Mouse (Mus musculus) midbrain, embryonic 12.5 days (tissue): ENCODE results near the gene 5730596B20Rik. TPM values are rescaled to one million over a fixed set of nuclear protein-coding genes. Genes with fewer than 3 reads are reported as not detected.
A peak's percentile ranks its signal among the peaks of the same experiment; 100 is the strongest.

Source experiments
- ATAC-seq: fragments of 200-750 bp; cut with Nextera tagmentation; 2 replicates; pipeline ENCODE4 v1.8.0; 2017; ENCODE audit warnings: low read depth, moderate TSS enrichment, moderate library complexity; ENCODE audit not compliant: low FRiP score
- H3K27ac ChIP-seq: fragments of 300-500 bp; sonication (generic); replicated peaks from 2 replicates; pipeline ENCODE4 v1.5.1; 2016; ENCODE audit warnings: mild to moderate bottlenecking
- H3K27me3 ChIP-seq: fragments of 300-500 bp; sonication (generic); 2 replicates; pipeline ENCODE4 v1.6.1; 2016; ENCODE audit warnings: mild to moderate bottlenecking
- H3K36me3 ChIP-seq: fragments of 300-500 bp; sonication (generic); 2 replicates; pipeline ENCODE4 v1.6.1; 2016
- H3K4me1 ChIP-seq: fragments of 300-500 bp; sonication (generic); 2 replicates; pipeline ENCODE4 v1.6.1; 2016
- H3K4me2 ChIP-seq: fragments of 300-500 bp; sonication (generic); replicated peaks from 2 replicates; pipeline ENCODE4 v1.6.1; 2016; ENCODE audit warnings: mild to moderate bottlenecking, moderate library complexity
- H3K4me3 ChIP-seq: fragments of 300-500 bp; sonication (generic); 2 replicates; pipeline ENCODE4 v1.5.1; 2016; ENCODE audit warnings: mild to moderate bottlenecking
- H3K9ac ChIP-seq: fragments of 300-500 bp; sonication (generic); replicated peaks from 2 replicates; pipeline ENCODE4 v1.6.1; 2016; ENCODE audit warnings: mild to moderate bottlenecking, moderate library complexity
- H3K9me3 ChIP-seq: fragments of 300-500 bp; sonication (generic); 2 replicates; pipeline ENCODE4 v1.6.1; 2016; ENCODE audit warnings: mild to moderate bottlenecking
- WGBS: fragments of 180-500 bp; shearing (Covaris S2); methylation state at CpG from one replicate; pipeline ENCODE4 v1.1.7; 2016; 5-methylcytosine and 5-hydroxymethylcytosine counted together
- polyA plus RNA-seq: library from polyadenylated mRNA; unstranded; fragments of >200 nt; fragmentation: Nextera tagmentation; extraction: Ambion mirVana; gene quantifications from 2 replicates; pipeline ENCODE4 v1.2.1, GENCODE M21; 2016

Gene 5730596B20Rik
- polyA plus RNA-seq, 1 experiment from 2014 or later, result not detected

DNA sequence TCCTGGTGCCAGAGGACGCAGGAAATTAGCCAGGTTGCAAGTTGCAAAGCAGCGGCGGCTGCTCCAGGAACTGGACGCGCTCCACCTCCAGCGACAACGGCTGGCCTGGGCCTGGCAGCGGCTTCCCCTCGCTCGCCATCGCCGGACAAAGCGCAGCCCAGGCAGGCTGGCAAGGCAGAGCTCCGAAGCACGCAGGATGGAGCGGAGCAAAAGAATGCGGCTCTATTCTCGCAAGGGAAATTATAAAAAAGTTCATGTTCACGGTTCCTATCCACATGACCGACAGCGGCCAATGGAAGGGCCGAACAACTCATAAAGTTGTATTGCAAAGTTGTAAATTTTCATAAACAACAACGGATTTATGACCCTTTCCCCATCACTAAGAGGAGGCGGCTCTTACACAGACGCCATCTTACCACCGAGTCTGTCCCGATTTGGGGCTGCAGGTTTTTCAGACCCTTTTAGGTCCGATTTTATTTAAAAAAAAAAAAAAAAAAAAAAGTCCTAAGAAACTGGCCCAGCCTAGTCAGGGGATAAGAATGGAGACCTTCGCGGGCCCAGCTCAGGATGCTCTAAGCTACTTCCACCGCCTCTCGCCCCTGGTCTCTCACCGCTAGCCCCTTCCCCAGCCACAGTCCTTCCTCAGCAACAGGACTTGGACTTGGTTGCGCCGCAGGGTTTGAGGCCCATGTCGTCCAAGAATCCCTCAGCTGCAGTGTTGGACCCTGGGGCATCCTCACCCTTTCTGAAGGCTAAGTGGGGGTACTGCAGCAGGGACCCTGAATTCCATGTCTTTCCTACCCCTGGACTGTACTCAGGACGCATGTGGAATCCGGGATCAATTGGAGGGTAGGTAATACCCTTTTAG is 36.1 kb downstream of the 5730596B20Rik start, which contains the start of the genes Hoxa3 and Gm28308:
TSS of gene Hoxa3 (minus strand) at position 218 of the 868 bp plus-strand sequence.
TSS of gene Gm28308 (minus strand) at position 221 of the 868 bp plus-strand sequence.
- H3K27me3 ChIP-seq, result peaks cover 98% of the 10 kb centered on the region
- WGBS, result 2% methylated on average over 38 of the region's 38 CpGs
- no peak within 1 kb of the TSS for H3K9ac ChIP-seq
- H3K4me3 ChIP-seq, result no peak within 1 kb of the TSS; the same call in 1 of the 2 replicates
- H3K4me2 ChIP-seq, result no peak within 1 kb of the TSS
- no peak for ATAC-seq
- no peak within 1 kb of the TSS for H3K27ac ChIP-seq
- H3K36me3 ChIP-seq, result no peaks in the 10 kb centered on the region
- H3K4me1 ChIP-seq, result peaks cover 18% of the 10 kb centered on the region
- H3K9me3 ChIP-seq, result no peaks in the 10 kb centered on the region

DNA sequence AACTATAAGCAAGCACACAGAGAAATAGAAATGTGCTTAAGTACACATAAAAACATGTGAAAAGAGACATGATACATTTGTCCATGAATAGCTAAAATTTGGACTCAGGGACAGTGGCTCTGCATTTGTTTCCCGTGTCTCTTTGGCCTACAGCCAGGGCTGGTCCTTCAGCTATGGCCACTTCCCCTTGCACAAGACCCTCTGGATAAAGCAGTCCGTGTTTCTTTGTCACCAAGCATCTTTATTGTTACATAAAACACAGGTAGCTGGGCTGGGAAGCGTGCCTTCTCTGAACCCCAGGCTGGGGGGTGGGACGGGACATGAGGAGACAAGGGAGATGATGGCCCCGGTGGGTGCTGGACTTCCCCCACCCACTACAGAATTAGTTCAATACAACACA is 37.0 kb downstream of the 5730596B20Rik start:
- 14% methylated on average over 5 of the region's 5 CpGs for WGBS
- peaks cover 13% of the 10 kb centered on the region for H3K4me1 ChIP-seq
- H3K36me3 ChIP-seq, result no peaks in the 10 kb centered on the region
- H3K27ac ChIP-seq, result no peak overlapping the region
- no peak overlapping the region for H3K4me2 ChIP-seq
- no peak for ATAC-seq
- peaks cover 98% of the 10 kb centered on the region for H3K27me3 ChIP-seq
- H3K9me3 ChIP-seq, result no peaks in the 10 kb centered on the region
- no peak overlapping the region for H3K9ac ChIP-seq
- no peak overlapping the region for H3K4me3 ChIP-seq

DNA sequence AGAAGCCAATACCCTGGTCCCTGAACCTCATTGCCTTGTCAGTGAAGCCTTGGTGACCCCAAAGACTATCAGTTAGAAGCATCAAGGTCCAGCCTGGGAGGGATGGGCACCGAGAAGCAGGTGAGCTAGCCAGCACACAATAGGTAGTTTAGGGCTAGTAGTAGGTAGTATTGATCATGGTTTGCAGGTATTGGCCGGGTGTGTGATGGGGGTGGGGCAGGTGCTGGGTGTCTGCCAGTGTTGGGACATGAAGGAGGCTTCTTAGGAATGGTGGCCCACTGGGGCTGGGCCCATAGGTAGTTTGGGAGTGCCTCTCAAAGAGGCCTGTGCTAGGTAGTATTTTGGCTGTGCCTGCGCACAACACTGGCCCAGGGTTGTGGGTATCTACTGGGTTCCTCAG is 37.8 kb downstream of the 5730596B20Rik start:
- Histone ChIP-seq H3K4me2 (no peak overlapping the region), H3K9me3 (no peaks in the 10 kb centered on the region)
- no peak for ATAC-seq

DNA sequence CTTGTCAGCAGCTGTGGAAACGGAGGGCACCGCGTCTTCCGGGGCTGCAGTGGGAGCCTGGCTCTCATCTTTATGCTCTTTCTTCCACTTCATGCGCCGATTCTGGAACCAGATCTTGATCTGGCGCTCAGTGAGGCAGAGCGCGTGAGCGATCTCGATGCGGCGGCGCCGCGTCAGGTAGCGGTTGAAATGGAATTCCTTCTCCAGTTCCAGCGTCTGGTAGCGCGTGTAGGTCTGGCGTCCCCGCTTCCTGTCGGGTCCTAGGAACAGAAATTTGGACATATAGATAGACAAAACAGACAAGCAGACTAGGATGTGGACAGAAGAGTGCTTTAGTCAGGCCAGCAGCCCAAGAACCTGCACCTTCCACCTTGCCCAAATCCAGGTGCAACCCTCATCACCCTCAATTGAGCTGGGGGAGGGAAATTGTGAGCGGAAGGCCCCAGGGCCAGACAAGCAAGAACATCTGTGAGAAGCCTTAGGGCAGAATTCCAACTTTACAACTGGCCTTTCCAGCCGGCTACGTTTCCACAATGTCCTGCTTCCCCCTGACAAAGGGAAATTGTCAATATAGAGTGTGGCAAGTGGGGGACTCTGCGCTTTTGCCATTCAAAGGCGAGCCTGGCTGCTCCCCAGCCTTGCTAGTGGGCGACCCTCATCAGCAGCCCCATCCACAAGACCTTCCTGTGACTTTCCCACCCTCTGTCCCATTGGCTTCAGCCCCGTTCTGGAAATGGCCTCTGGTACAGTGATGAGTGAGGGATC is 38.7 kb downstream of the 5730596B20Rik start:
- Histone ChIP-seq H3K27me3 (peaks cover 99% of the 10 kb centered on the region), H3K4me2 (no peak overlapping the region), H3K9me3 (no peaks in the 10 kb centered on the region), H3K27ac (no peak overlapping the region), H3K36me3 (no peaks in the 10 kb centered on the region), H3K9ac (no peak overlapping the region), H3K4me1 (peaks cover 13% of the 10 kb centered on the region), H3K4me3 (no peak overlapping the region)
- no peak for ATAC-seq
- 2% methylated on average over 30 of the region's 30 CpGs for WGBS

More for the DNA sequence above, 37.8 kb downstream of the 5730596B20Rik start:
- H3K4me1 ChIP-seq, result peaks cover 13% of the 10 kb centered on the region
- peaks cover 98% of the 10 kb centered on the region for H3K27me3 ChIP-seq
- no peak overlapping the region for H3K4me3 ChIP-seq
- no peak overlapping the region for H3K27ac ChIP-seq
- 9% methylated on average over 3 of the region's 3 CpGs for WGBS
- no peak overlapping the region for H3K9ac ChIP-seq
- no peaks in the 10 kb centered on the region for H3K36me3 ChIP-seq

DNA sequence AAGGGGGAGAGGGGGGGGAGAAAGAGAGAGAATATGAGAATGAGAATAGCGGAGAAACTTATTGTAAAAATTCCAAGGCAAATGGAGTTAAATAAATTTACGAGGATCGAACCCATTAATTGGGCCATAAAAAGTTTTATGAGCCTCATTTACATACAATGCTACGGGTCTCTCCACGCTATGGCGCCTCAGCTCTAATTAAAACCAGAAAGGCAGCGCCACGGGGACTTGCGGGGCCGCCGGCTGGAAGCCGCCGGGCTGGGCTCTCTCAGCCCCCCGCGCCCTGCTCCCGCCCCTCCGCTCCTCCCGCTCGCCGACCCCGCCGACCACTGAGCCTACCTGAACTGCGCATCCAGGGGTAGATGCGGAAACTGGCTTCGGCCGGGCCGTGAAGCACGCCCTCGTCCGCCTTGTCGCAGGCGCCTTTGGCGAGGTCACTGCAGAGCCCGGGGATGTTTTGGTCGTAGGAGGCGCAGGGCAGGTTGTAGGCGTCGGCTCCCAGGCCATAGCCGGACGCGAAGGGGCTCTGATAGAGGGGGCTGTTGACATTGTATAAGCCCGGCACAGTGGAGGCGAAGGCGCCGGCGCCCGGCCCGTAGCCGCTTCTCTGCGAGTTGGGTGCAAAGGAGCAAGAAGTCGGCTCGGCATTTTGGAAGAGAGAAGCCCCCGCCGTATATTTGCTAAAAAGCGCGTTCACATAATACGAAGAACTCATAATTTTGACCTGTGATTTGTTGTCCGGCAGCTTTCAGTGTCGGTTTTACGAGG is 39.6 kb downstream of the 5730596B20Rik start:
- Histone ChIP-seq H3K36me3 (no peaks in the 10 kb centered on the region), H3K27ac (no peak overlapping the region), H3K27me3 (peaks cover 99% of the 10 kb centered on the region), H3K4me3 (peak overlapping the region; percentile 32), H3K4me1 (peaks cover 15% of the 10 kb centered on the region), H3K9me3 (no peaks in the 10 kb centered on the region), H3K9ac (no peak overlapping the region), H3K4me2 (peak overlapping the region; percentile 44)
- ATAC-seq, result no peak
- WGBS, result 2% methylated on average over 60 of the region's 60 CpGs

DNA sequence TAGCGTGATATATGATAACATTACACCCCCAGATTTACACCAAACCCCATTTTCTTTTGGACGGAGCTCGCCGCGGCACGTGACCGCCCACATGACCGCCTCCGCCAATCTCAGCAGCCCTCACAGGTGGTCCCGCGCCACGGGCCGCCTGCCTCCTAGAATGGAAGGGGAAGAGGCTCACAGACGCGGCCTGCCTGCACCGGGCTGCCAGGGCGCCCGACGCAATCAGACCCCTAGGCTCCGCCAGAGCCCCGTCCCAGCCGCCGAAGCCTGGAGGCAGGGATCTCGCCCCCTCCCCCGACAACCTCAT is 40.1 kb downstream of the 5730596B20Rik start:
- no peak overlapping the region for H3K27ac ChIP-seq
- H3K4me2 ChIP-seq, result peak overlapping the region; percentile 44
- H3K27me3 ChIP-seq, result peaks cover 99% of the 10 kb centered on the region
- WGBS, result 0% methylated on average over 24 of the region's 25 CpGs
- H3K9me3 ChIP-seq, result no peaks in the 10 kb centered on the region
- H3K9ac ChIP-seq, result no peak overlapping the region
- H3K36me3 ChIP-seq, result no peaks in the 10 kb centered on the region
- 0 out of 2 replicates have a peak, but pooled peaks have one; percentile 54 for ATAC-seq
- H3K4me3 ChIP-seq, result peak overlapping the region; percentile 32
- H3K4me1 ChIP-seq, result peaks cover 14% of the 10 kb centered on the region

DNA sequence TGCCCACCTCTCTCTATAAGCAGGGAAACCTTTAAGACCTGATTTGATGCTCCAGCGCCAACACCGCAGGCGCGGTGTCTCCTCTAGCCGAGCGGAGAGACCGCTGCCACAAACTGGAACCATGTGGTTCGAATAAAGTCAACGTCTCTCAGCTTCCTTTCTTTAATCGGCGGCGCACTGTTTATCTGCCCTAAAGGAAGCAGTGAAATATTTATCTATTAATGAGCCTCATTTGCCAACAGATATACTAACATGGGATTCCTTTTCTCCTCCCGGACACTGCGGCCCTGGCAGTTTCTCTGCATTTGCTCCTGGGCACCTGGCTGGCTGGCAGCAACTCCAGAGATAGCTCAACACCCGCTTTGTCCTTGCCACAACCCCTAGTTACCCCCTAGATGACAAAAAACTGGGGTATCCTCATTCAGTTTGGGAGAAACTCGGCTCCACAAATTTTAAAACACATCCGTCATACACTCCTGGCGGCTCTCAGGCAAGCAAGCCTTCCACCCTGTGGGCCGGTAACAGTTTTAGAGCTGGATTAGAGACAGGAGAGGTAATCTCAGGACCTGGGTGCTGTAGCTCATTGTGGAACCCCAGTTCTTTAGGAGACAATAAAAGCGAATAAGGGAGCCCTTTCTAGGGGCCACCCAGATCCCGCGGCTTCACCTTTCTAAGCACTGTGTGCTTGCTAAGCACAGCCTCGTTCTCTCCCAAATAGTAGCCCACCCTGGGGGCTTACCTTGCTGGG is 40.8 kb downstream of the 5730596B20Rik start:
- peak overlapping the region; percentile 32; the same call in 1 of the 2 replicates for H3K4me3 ChIP-seq
- 3% methylated on average over 23 of the region's 23 CpGs for WGBS
- no peak overlapping the region for H3K9ac ChIP-seq
- no peak overlapping the region for H3K27ac ChIP-seq
- H3K4me2 ChIP-seq, result no peak overlapping the region
- peaks cover 99% of the 10 kb centered on the region for H3K27me3 ChIP-seq
- no peak for ATAC-seq
- H3K4me1 ChIP-seq, result peaks cover 14% of the 10 kb centered on the region
- H3K9me3 ChIP-seq, result no peaks in the 10 kb centered on the region
- no peaks in the 10 kb centered on the region for H3K36me3 ChIP-seq

DNA sequence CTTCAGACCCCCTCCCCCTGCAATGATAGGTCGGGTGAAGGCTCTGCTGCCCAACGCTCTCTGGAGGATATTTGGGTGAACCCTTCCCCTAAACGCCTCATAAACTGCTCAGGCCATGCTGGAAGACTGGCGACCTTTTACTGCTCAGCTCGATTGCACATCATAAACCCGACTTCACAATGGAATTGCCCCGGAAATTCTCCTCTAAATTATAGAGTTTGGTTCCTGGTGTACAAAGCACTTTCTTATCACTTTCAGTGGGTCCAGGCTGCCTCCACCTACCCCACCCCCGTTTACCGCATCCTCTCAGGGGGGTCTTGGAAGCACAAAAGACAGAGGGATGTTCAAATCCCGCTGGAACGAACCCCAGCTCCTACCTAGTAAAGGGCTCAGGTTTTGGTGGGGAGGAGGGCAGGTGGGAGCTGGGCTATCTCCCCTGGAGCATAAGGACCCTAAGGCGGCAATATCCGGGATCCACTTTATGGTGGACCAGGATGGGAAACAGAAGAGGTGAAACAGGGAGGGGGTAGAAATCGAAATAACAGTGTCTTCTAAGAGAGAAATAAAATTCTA is 41.4 kb downstream of the 5730596B20Rik start:
- no peaks in the 10 kb centered on the region for H3K9me3 ChIP-seq
- peaks cover 99% of the 10 kb centered on the region for H3K27me3 ChIP-seq
- 7% methylated on average over 14 of the region's 14 CpGs for WGBS

DNA sequence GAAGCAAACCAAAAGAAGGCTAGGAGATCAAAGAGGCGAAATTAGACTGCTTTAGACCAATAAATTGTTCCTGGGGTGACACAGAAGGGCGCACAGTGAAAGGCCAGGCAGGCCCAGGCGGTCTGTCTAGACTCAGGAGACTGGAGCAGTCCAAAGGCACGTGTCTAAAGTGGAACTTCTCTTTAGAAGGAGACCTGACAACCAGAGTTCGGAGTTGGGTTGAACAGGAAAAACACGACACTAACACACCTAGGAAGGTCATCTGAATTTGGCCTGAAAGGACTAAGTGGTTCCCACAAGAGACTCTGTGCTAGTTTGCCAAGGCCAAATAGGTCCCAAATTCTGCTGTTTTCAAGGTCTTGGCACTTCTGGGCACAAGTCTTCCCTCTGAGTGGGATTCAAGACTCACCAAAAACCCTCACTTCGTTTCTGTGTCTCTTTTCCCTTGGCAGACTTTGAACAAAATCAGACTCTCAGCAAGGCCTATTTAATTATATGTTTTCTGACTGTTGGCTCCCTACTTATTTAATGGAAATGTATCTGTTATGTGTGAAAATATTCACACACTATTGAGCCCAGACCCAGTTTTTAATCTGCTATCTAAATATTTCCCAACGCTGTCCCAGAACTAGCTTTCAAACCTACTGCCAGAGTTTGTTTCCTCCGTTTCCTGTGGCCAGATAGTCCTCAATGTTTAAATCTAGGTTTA is 42.1 kb downstream of the 5730596B20Rik start:
- Histone ChIP-seq H3K4me2 (no peak overlapping the region), H3K27ac (no peak overlapping the region), H3K9ac (no peak overlapping the region), H3K4me3 (no peak overlapping the region), H3K27me3 (peaks cover 100% of the 10 kb centered on the region), H3K9me3 (no peaks in the 10 kb centered on the region), H3K36me3 (no peaks in the 10 kb centered on the region), H3K4me1 (peaks cover 14% of the 10 kb centered on the region)
- no peak for ATAC-seq
- 16% methylated on average over 9 of the region's 9 CpGs for WGBS

More for the DNA sequence above, 41.4 kb downstream of the 5730596B20Rik start:
- no peak overlapping the region for H3K9ac ChIP-seq
- H3K4me2 ChIP-seq, result no peak overlapping the region
- peaks cover 14% of the 10 kb centered on the region for H3K4me1 ChIP-seq
- H3K36me3 ChIP-seq, result no peaks in the 10 kb centered on the region
- no peak for ATAC-seq
- no peak overlapping the region for H3K4me3 ChIP-seq
- no peak overlapping the region for H3K27ac ChIP-seq

DNA sequence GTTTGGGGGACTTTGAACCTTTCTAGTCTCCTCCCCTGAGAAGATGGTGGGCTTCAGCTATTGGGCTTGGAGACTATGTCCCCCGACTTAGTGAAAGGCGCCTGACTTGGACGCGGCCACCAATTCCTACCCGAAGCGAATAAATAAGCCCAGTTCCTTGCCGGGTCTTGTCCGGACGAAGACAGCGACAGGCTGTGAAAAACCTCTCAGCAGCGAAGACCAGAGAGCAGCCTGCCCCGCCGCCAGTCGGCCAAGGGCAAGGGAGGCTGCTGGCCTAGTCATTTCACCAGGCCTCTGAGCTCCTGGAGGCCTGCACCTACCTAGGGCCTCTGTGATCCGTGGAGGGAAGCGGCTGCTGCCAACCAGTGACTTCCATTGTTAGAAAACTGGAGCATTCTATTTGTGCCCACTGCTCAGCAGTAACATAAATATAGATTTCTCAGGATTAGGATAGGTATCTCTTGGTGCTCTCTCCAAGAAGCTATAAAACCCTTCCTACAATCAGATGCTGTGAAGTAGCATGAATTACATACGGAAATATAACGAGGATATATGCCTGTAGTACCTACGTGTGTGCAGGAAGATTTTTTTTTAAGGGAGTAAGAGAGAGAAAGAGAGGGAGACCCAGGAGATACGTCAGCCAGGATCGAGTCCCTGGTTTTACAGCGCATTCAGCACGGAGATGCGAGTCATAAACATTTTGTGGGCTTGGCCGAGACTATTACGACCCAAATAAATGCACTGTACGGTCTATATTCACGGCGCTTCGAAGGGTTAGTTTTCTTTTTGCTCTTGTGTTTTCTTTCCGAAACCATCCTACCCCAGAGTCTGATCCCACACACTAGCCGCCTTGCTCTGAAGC is 42.9 kb downstream of the 5730596B20Rik start:
- ATAC-seq, result no peak
- H3K4me1 ChIP-seq, result peaks cover 14% of the 10 kb centered on the region
- H3K4me3 ChIP-seq, result no peak overlapping the region
- H3K27me3 ChIP-seq, result peaks cover 100% of the 10 kb centered on the region
- H3K4me2 ChIP-seq, result no peak overlapping the region
- no peaks in the 10 kb centered on the region for H3K9me3 ChIP-seq
- 9% methylated on average over 32 of the region's 32 CpGs for WGBS
- H3K9ac ChIP-seq, result no peak overlapping the region
- no peaks in the 10 kb centered on the region for H3K36me3 ChIP-seq
- H3K27ac ChIP-seq, result no peak overlapping the region
